Mouse (Mus musculus) lung, embryonic 16.5 days (tissue): ENCODE data around the gene Tex9. TPM values are rescaled to one million over a fixed set of nuclear protein-coding genes. Genes with fewer than 3 reads are reported as not detected.

Experiments
- ATAC-seq: fragments of 200-750 bp; cut with Nextera tagmentation; 2 replicates; pipeline ENCODE4 v1.8.0; 2017; ENCODE audit warnings: low read depth, mild to moderate bottlenecking, moderate library complexity
- H3K27ac ChIP-seq: fragments of 300-500 bp; sonication (generic); 2 replicates; pipeline ENCODE4 v1.5.1; 2014; ENCODE audit warnings: mild to moderate bottlenecking, control low read depth, low read length
- H3K27me3 ChIP-seq: fragments of 300-500 bp; sonication (generic); 2 replicates; pipeline ENCODE4 v1.6.1; 2014; ENCODE audit warnings: low read depth, low read length, mixed read lengths; ENCODE audit not compliant: control insufficient read depth, insufficient read depth
- H3K36me3 ChIP-seq: fragments of 300-500 bp; sonication (generic); 2 replicates; pipeline ENCODE4 v1.6.1; 2014; ENCODE audit warnings: low read length; ENCODE audit not compliant: control insufficient read depth, insufficient read depth
- H3K4me1 ChIP-seq: fragments of 300-500 bp; sonication (generic); replicated peaks from 2 replicates; pipeline ENCODE4 v1.6.1; 2014; ENCODE audit warnings: low read length, mixed read lengths; ENCODE audit not compliant: control insufficient read depth, insufficient read depth
- H3K4me2 ChIP-seq: fragments of 300-500 bp; sonication (generic); 2 replicates; pipeline ENCODE4 v1.6.1; 2014; ENCODE audit warnings: low read depth, low read length, control low read depth
- H3K4me3 ChIP-seq: fragments of 300-500 bp; sonication (generic); 2 replicates; pipeline ENCODE4 v1.5.1; 2014; ENCODE audit warnings: mild to moderate bottlenecking, low read length, control low read depth
- H3K9ac ChIP-seq: fragments of 300-500 bp; sonication (generic); 2 replicates; pipeline ENCODE4 v1.6.1; 2014; ENCODE audit warnings: low read length, control low read depth
- H3K9me3 ChIP-seq: fragments of 300-500 bp; sonication (generic); 2 replicates; pipeline ENCODE4 v1.6.1; 2016; ENCODE audit warnings: low read length; ENCODE audit not compliant: control insufficient read depth
- WGBS: fragments of 180-500 bp; shearing (Covaris S2); extraction: QIAGEN DNeasy Blood & Tissue Kit; methylation state at CpG from one replicate; pipeline ENCODE4 v1.1.7; 2014; 5-methylcytosine and 5-hydroxymethylcytosine counted together
- polyA plus RNA-seq: library from polyadenylated mRNA; unstranded; fragments of >200 nt; fragmentation: Nextera tagmentation; extraction: Ambion mirVana; gene quantifications from 2 replicates; pipeline ENCODE4 v1.2.1, GENCODE M21; 2015

Tex9 gene
- polyA plus RNA-seq, 1 experiment from 2014 or later, result 26.5 TPM

DNA sequence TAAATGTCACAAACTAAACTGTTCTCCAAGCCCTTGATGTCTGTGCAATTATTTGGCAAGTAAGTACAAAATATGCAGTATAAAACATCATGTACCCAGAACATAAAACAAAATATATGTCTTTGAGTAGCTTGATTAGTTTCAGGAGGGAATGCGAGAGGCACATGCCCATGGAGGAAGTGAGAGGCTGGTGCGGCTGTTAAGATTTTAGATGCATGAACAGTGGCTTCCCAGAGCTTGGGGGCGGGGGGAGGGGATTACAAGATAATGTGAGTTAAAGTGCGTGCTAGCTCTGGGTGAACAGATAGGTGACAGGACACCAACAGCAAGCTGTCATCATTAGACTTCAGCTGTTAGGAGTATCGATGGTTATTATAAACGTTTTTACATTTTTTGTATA lies 40.9 kb downstream of the Tex9 start:
- H3K27me3 ChIP-seq, result no peaks in the 10 kb centered on the region
- no peaks in the 10 kb centered on the region for H3K9me3 ChIP-seq
- no peak overlapping the region for H3K4me2 ChIP-seq
- no peak overlapping the region for H3K4me3 ChIP-seq
- peaks cover 5% of the 10 kb centered on the region; the same call in 1 of the 2 replicates for H3K36me3 ChIP-seq
- H3K27ac ChIP-seq, result no peak overlapping the region
- WGBS, result 72% methylated on average over 6 of the region's 6 CpGs
- no peak overlapping the region for H3K9ac ChIP-seq
- H3K4me1 ChIP-seq, result no peaks in the 10 kb centered on the region
- no peak for ATAC-seq

DNA sequence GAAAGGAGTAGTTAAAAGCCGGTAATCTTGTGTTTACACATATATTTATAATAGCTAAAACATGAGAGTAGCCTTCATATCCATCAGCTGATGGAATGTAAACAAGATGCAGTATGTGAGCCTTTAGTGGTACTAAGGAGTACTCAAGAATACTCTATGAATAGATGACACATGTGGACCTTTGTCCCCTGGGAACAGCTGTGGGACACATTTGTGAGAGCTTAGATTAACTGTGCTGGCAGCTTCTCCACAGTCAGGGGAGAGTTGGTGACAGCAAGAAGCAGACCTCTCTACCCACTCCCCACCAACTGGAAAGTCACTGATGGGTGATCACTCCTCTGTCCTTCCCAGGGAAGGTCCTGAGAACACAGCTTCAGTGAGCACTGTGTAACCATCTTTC lies 41.6 kb downstream of the Tex9 start:
- Histone ChIP-seq H3K4me2 (no peak overlapping the region), H3K9me3 (no peaks in the 10 kb centered on the region), H3K36me3 (peaks cover 3% of the 10 kb centered on the region; the same call in 1 of the 2 replicates), H3K9ac (no peak overlapping the region), H3K4me1 (no peaks in the 10 kb centered on the region), H3K27ac (no peak overlapping the region), H3K27me3 (no peaks in the 10 kb centered on the region), H3K4me3 (no peak overlapping the region)
- no peak for ATAC-seq
- 43% methylated on average over 1 of the region's 1 CpGs for WGBS

DNA sequence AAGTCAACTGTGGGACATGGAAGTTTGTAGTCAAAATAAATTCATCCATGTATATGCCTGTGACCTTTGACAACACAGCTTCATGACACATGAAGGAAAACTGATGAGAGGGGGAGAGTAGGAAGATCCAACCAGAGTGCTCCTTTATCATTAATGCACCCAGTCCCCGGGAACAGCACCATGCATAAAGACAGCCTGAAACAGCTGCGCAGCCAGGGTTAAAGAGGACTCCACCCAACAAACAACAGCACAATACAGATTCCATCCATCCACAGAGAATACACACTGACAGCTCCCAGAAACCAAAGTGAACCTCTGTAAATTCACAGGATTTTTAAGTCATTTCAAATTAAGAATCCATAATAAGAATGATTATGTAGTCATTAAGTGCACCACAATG lies 42.2 kb downstream of the Tex9 start:
- ATAC-seq, result no peak
- Histone ChIP-seq H3K4me3 (peak overlapping the region; percentile 21; the same call in 1 of the 2 replicates), H3K9ac (no peak overlapping the region), H3K9me3 (no peaks in the 10 kb centered on the region), H3K27me3 (no peaks in the 10 kb centered on the region), H3K27ac (no peak overlapping the region), H3K4me1 (no peaks in the 10 kb centered on the region), H3K4me2 (no peak overlapping the region), H3K36me3 (peaks cover 3% of the 10 kb centered on the region; the same call in 1 of the 2 replicates)
- WGBS, result 85% methylated on average over 2 of the region's 2 CpGs

DNA sequence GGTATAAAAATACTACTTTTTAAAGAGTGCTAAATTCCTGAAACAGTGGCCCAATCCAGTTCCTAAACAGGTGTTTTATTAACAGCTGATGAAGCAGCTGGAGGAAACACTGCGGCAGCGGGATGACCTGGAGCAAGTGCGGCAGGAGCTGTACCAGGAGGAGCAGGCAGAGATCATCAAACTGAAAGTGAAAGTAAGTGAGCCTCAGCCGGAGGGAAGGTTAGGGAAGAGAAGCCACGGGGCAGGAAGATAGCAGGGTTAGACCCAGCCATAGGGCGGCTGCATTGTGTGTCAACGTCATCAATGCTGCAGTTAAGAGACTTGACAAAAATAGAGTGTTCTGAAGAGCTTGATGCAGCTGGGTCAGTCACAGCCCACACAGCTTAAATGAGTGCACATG lies 42.6 kb downstream of the Tex9 start:
- Histone ChIP-seq H3K4me1 (no peaks in the 10 kb centered on the region), H3K4me2 (0 out of 2 replicates have a peak overlapping the region, but pooled peaks have one; percentile 25), H3K27me3 (no peaks in the 10 kb centered on the region), H3K36me3 (peaks cover 3% of the 10 kb centered on the region; the same call in 1 of the 2 replicates), H3K9ac (no peak overlapping the region), H3K4me3 (peak overlapping the region; percentile 21; the same call in 1 of the 2 replicates), H3K9me3 (no peaks in the 10 kb centered on the region), H3K27ac (no peak overlapping the region)
- 71% methylated on average over 7 of the region's 7 CpGs for WGBS
- no peak for ATAC-seq

DNA sequence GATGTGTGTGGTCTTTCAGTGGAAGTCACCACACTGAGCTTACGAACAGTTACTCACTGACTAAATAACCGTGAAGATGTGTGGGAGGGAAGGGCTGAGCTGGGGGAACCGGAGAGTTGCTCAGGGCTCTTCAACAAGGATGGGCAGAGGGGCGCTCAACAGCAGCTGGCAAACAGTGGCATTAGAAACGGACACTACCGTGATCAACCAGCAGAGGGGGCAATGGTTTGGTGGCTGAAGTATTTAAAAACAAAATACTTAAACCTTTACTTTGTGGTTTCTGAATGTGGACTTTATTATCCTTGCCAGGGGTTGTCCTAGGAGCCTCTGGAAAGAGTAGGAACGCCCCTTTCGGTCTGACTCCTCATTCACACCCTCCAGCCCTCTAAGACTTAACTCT lies 44.0 kb downstream of the Tex9 start:
- no peak overlapping the region for H3K4me3 ChIP-seq
- peaks cover 3% of the 10 kb centered on the region; the same call in 1 of the 2 replicates for H3K36me3 ChIP-seq
- H3K4me1 ChIP-seq, result no peaks in the 10 kb centered on the region
- WGBS, result 51% methylated on average over 8 of the region's 8 CpGs
- H3K27me3 ChIP-seq, result no peaks in the 10 kb centered on the region
- H3K27ac ChIP-seq, result no peak overlapping the region
- ATAC-seq, result no peak
- no peaks in the 10 kb centered on the region for H3K9me3 ChIP-seq
- no peak overlapping the region for H3K4me2 ChIP-seq
- H3K9ac ChIP-seq, result no peak overlapping the region

DNA sequence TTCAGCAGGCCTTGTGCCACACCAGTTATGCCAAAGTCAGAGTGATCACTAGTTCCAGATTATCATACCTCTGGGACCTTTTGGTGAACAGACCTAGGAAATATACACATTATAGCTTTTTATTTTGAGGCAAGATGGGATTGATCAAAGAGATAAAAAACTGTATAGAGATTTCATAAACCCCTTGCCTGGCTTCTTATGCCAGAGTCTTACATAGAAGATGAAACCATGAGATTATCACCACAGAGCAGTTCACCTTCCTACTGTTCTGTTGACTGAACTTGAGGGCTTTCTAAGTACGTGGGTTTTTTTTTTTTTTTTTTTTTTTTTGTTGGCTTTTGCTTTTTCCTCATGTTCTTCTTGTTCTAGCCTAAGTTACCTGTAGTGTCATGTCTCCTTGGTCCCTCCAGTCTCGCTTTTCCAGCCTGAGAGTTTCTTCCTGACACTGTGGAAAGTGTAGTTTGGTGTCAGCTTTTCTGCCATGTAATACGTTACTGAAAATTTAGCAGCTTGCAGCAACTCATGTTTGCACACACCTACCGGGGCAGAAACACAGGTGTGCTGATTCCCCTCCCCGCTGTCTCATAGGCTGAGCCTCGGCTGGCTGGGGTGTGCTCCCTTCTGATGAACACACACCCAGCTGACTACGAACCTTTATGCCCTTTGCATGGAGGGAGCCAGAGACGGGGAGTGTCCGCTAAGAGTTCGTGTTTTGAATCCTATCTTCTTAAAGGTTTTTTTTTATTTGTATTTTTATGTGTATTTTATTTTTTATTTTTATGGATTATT lies 49.9 kb downstream of the Tex9 start:
- ATAC-seq, result no peak
- Histone ChIP-seq H3K4me2 (no peak overlapping the region), H3K27me3 (no peaks in the 10 kb centered on the region), H3K9me3 (no peaks in the 10 kb centered on the region), H3K9ac (no peak overlapping the region), H3K27ac (no peak overlapping the region), H3K36me3 (peaks cover 3% of the 10 kb centered on the region; the same call in 1 of the 2 replicates), H3K4me1 (peaks cover 11% of the 10 kb centered on the region; the same call in 1 of the 2 replicates), H3K4me3 (no peak overlapping the region)
- 73% methylated on average over 10 of the region's 10 CpGs for WGBS

DNA sequence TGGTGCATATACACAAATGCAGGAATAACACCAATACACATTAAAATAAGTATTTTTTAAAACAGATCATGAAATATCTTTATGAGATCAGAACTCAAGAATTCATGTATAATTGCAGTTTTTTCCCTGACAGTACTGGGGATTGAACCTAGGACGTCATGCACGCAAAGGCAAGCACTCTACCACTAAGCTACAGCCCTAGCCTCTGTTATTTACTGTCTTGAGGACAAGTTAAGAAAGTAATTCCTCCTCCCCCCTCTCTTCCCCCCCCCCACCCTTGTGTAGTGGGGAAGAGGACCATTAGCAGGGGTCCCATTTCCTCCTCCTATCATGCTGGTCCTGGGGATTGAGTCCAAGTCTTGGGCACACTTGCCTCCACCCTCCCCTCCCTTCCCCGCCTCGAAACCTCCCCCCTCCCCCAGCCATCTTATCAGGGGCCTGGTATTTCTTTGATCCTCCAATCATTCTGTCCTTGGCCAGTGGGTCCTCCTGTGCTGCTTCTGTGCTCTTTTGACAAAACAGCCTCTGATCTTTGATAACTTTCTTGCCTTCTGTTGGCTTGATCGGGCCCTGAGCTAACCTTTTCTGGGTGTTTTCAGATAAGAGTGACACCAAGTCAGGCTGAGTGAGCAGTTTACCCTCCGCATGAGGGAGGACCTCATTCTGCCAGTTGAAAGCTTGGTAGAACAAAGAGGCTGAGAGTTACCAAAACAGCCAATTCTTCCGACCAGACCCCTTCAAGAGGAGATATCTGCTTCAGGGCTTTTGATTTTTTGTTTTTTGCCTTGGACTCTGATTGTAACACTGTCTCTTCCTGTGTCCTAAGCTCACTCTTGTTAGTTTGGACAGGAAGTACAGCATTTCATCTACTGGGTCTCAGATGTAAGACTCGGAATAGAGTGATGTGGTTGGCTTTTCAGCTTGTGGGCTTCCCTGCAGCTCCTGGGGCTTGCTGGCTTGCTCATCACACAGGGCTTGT lies 50.8 kb downstream of the Tex9 start:
- ATAC-seq, result no peak
- Histone ChIP-seq H3K27ac (no peak overlapping the region), H3K9me3 (no peaks in the 10 kb centered on the region), H3K4me3 (no peak overlapping the region), H3K9ac (no peak overlapping the region), H3K4me2 (no peak overlapping the region), H3K36me3 (no peaks in the 10 kb centered on the region), H3K4me1 (peaks cover 11% of the 10 kb centered on the region; the same call in 1 of the 2 replicates), H3K27me3 (no peaks in the 10 kb centered on the region)
- 51% methylated on average over 8 of the region's 8 CpGs for WGBS

DNA sequence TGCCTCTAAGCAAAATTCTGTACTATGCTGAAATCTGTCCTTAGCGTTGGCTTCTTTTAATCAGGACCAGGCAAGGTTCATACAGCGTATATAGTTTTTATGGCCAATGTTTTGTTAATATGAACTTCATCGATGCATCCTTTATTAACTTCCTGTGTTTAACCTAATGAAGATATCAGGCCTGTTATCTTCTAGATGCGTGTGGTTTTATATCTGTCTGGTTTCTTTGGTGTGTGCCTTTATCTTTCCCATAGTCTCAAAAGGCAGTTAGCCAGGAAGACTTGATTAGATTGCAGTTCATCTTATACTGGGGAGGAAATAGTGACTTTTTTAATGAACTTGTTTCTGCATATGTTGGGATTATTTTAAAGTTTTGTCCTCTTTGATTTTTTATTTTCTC lies 51.7 kb downstream of the Tex9 start:
- no peak overlapping the region for H3K27ac ChIP-seq
- H3K9ac ChIP-seq, result no peak overlapping the region
- H3K4me2 ChIP-seq, result no peak overlapping the region
- no peak for ATAC-seq
- no peaks in the 10 kb centered on the region for H3K36me3 ChIP-seq
- no peak overlapping the region for H3K4me3 ChIP-seq
- peaks cover 11% of the 10 kb centered on the region; the same call in 1 of the 2 replicates for H3K4me1 ChIP-seq
- 80% methylated on average over 4 of the region's 4 CpGs for WGBS
- no peaks in the 10 kb centered on the region for H3K27me3 ChIP-seq
- no peaks in the 10 kb centered on the region for H3K9me3 ChIP-seq

DNA sequence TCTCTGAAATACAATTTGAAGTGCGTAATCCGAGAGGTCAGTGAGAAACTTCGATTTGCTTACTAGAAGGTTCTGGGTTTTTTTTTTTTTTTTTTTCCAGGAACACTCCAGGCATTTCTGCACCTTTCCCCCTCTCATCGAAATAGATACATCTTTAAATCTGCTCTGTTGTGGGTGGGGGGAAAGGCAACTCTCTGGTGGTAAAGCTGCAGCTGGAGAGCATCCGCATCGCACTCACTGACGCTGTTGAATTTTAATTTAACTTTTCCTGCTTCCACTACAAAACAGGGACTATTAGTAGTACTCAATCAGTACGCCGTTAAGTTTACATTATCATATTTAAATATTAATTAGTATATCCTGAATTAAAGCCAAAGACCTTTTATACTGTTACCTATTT lies 53.3 kb downstream of the Tex9 start:
- Histone ChIP-seq H3K4me1 (peaks cover 11% of the 10 kb centered on the region; the same call in 1 of the 2 replicates), H3K4me3 (peak overlapping the region; percentile 63), H3K27me3 (no peaks in the 10 kb centered on the region), H3K27ac (peak overlapping the region; percentile 2; the same call in 1 of the 2 replicates), H3K36me3 (no peaks in the 10 kb centered on the region), H3K4me2 (peak overlapping the region; percentile 88), H3K9me3 (no peaks in the 10 kb centered on the region), H3K9ac (peak overlapping the region; percentile 60)
- 1% methylated on average over 9 of the region's 9 CpGs for WGBS
- ATAC-seq, result peak; percentile 3; the same call in 1 of the 2 replicates
